Mouse (Mus musculus): ENCODE data around the gene Smad3. TPM values are rescaled to one million over a fixed set of nuclear protein-coding genes. Genes with fewer than 3 reads are reported as not detected.

Smad3 gene
- polyA plus RNA-seq, 1 experiment from 2014 or later, result 2.7 TPM

DNA sequence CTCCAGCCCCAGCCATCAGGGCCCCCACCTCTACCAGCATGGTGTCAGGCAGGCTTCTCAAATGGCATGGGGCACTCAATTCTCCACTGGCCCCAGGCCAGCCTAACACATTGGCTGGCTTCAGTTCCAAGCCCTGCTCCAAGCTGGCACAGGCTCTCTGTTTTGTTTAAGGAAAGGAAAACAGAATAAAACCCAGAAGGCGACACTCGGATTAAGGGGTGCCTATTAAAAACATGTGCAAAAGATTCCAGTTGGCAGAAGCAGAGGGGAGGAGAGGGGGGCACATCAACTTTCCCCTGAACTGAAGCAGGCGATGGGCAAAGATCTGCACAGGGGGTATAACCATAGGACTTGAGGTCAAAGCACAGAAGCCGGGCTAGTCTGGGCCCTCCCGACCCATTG lies 98.8 kb downstream of the Smad3 start:
- Histone ChIP-seq H3K27ac (no peak overlapping the region), H3K4me3 (replicated peaks) (no peak overlapping the region), H3K9ac (no peak overlapping the region), H3K4me2 (no peak overlapping the region), H3K9me3 (replicated peaks) (no peaks in the 10 kb centered on the region), H3K4me1 (replicated peaks) (peaks cover 9% of the 10 kb centered on the region; the same call in 1 of the 2 replicates), H3K36me3 (peaks cover 30% of the 10 kb centered on the region), H3K27me3 (no peaks in the 10 kb centered on the region)
- DNase-seq, result no peak
- WGBS (ENCODE audit: insufficient replicate concordance), result 76% methylated on average over 5 of the region's 5 CpGs
- no peak for ATAC-seq (ENCODE audit: low read depth)

DNA sequence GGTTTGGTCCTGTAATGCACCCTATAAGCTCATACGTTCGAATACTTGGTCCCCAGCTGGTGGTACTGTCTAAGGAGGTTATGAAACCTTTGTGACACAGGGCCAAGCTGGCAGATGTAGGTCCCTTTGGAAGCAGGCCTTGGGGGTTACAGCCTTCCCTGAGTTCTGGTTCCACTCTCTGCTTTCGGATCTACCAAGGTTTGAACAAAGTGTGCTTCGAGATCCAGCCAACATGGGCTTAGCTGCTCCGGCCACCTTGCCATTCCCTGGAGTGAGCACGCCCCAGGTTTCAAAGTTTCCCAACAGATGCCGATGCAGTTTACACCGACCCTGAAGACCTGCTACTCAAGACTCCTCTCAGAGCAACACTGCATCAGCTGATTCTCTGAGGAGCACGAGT lies 99.4 kb downstream of the Smad3 start:
- Histone ChIP-seq H3K4me2 (no peak overlapping the region), H3K4me3 (replicated peaks) (no peak overlapping the region), H3K27ac (no peak overlapping the region), H3K9ac (no peak overlapping the region), H3K36me3 (peaks cover 28% of the 10 kb centered on the region), H3K4me1 (replicated peaks) (peaks cover 8% of the 10 kb centered on the region; the same call in 1 of the 2 replicates), H3K9me3 (replicated peaks) (no peaks in the 10 kb centered on the region), H3K27me3 (no peaks in the 10 kb centered on the region)
- DNase-seq (no peak), ATAC-seq (ENCODE audit: low read depth) (no peak)
- WGBS (ENCODE audit: insufficient replicate concordance), result 80% methylated on average over 9 of the region's 9 CpGs

DNA sequence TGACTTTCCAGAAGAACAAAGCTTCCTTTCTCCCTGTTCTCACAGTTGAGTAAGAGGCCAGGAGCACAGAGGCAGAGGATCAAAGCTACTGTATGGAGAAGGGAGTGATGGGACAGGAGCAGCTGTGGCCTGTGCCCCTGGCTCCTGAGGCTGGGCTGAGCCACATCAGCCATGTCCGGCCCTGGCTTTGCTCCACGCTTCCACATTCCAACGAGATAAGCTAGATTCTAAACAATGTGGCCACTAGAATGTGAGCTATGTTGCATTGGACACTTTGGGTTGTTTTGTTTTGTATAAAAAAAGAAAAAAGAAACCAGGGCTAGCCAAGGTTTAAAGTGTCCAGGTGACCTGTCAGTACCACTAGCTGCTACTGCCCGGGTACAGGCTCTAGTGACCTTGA lies 100.6 kb downstream of the Smad3 start:
- ATAC-seq (ENCODE audit: low read depth), result no peak
- no peaks in the 10 kb centered on the region for H3K4me1 ChIP-seq (replicated peaks)
- H3K4me2 ChIP-seq, result no peak overlapping the region
- peaks cover 30% of the 10 kb centered on the region for H3K36me3 ChIP-seq
- H3K4me3 ChIP-seq (replicated peaks), result no peak overlapping the region
- no peak overlapping the region for H3K27ac ChIP-seq
- no peaks in the 10 kb centered on the region for H3K27me3 ChIP-seq
- 65% methylated on average over 4 of the region's 4 CpGs for WGBS (ENCODE audit: insufficient replicate concordance)
- H3K9ac ChIP-seq, result no peak overlapping the region
- no peak for DNase-seq
- no peaks in the 10 kb centered on the region for H3K9me3 ChIP-seq (replicated peaks)

DNA sequence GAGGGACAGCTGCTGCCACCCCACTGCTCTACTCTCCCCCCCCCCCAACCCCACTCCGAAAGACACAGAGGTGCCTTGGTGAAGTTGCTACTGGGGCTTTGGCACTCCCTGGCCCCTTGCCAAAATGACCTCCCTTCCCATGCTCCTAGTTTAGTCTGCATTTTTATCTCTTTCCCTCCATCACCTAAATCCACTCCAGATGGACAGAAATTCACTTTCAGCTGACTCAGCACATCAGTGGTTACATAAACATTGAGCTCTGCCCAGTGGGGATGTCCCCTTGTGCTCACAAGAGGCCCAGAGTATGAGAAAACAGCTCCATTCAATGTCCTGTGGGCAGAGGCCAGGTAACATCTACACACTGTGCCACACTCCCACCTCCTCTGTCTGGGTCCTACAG lies 102.7 kb downstream of the Smad3 start:
- Histone ChIP-seq H3K4me2 (no peak overlapping the region), H3K27me3 (no peaks in the 10 kb centered on the region), H3K27ac (no peak overlapping the region), H3K4me1 (replicated peaks) (no peaks in the 10 kb centered on the region), H3K4me3 (replicated peaks) (no peak overlapping the region), H3K9ac (no peak overlapping the region), H3K9me3 (replicated peaks) (no peaks in the 10 kb centered on the region), H3K36me3 (peaks cover 26% of the 10 kb centered on the region)
- DNase-seq (no peak), ATAC-seq (ENCODE audit: low read depth) (no peak)
- 83% methylated on average over 1 of the region's 1 CpGs for WGBS (ENCODE audit: insufficient replicate concordance)

DNA sequence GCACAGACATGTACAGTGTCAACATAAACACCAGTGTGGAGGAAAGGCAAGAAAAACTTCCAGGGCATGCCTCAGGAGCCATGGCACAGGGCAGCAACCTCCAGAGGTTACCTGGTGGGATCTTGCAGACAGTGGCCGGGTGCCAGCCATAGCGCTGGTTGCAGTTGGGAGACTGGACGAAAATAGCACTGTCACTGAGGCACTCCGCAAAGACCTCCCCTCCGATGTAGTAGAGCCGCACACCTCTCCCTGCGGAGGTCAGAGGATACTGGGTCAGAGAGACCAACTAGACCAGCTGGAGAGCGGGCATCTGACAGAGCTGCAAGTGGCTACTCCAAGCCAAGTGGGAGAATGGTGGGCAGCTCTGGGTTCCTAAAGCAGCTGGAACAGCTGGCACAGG lies 103.2 kb downstream of the Smad3 start:
- H3K4me1 ChIP-seq (replicated peaks), result no peaks in the 10 kb centered on the region
- peaks cover 31% of the 10 kb centered on the region for H3K36me3 ChIP-seq
- ATAC-seq (ENCODE audit: low read depth) (no peak), DNase-seq (no peak)
- H3K27ac ChIP-seq, result no peak overlapping the region
- no peak overlapping the region for H3K9ac ChIP-seq
- H3K27me3 ChIP-seq, result no peaks in the 10 kb centered on the region
- no peaks in the 10 kb centered on the region for H3K9me3 ChIP-seq (replicated peaks)
- no peak overlapping the region for H3K4me2 ChIP-seq
- H3K4me3 ChIP-seq (replicated peaks), result no peak overlapping the region
- WGBS (ENCODE audit: insufficient replicate concordance), result 90% methylated on average over 8 of the region's 8 CpGs

DNA sequence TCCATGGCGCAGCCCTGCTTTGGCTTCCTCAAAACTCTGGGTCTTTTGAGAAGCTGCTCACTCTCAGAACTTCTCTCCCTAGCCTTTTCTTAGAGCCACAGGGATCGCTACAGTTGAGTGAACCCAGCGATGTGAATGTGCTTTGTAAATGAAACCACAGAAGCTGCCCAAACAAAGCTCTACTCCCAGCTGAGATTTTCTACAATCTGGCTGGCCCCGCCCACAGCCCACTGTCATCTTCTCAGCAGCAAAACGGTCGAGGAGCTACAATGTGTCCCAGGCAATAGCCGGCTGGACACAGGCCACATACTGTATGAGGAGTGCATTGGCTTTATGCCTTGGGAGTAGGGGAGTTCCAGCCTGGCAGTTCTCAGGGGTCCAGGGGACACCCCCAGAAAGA lies 104.1 kb downstream of the Smad3 start:
- Histone ChIP-seq H3K4me1 (replicated peaks) (no peaks in the 10 kb centered on the region), H3K4me3 (replicated peaks) (no peak overlapping the region), H3K9ac (no peak overlapping the region), H3K36me3 (peaks cover 38% of the 10 kb centered on the region), H3K27me3 (no peaks in the 10 kb centered on the region), H3K27ac (no peak overlapping the region), H3K9me3 (replicated peaks) (no peaks in the 10 kb centered on the region), H3K4me2 (no peak overlapping the region)
- ATAC-seq (ENCODE audit: low read depth), result no peak
- DNase-seq, result no peak
- WGBS (ENCODE audit: insufficient replicate concordance), result 61% methylated on average over 7 of the region's 7 CpGs

DNA sequence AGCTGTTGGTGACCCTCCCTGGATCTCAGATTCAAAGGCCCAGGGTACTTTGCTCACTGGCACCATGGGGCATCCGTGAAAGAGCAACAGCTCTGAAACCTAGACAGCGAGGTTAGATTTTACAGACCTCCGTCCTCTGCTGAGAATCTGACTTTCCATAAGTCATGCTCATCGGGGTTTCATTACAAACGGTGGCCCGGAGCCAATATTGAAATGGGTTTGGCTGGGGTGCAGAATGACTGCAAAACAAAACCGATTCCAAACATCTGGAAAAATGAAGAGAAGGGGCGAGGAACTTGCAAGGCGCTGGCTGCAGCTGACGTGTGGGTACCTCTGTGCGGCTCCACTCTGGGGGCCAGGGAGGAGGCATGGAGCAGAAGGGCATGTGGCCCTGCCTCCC lies 106.2 kb downstream of the Smad3 start:
- no peak overlapping the region for H3K4me3 ChIP-seq (replicated peaks)
- WGBS (ENCODE audit: insufficient replicate concordance), result 80% methylated on average over 11 of the region's 11 CpGs

DNA sequence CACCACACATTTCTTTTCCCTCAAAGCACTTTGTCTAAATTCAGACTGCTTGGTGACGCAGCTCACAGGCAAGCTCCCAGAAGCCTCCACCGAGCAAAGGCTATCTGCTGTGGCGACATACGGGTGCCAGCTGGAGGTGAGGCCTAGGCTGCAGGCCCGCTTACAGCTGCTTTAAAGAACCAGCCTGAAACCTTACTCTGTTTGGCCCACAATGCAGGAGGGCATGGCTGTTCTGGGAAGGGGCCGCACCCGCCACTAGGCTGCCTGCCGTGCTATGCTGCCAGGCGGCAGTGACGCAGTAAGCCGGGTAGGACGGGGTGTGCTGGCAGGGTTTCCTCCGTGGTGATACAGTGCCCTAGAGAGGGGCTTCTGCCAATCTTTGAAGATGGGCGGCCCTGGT lies 106.9 kb downstream of the Smad3 start:
- no peak overlapping the region for H3K4me2 ChIP-seq
- no peak overlapping the region for H3K27ac ChIP-seq
- ATAC-seq (ENCODE audit: low read depth), result no peak
- H3K9me3 ChIP-seq (replicated peaks), result no peaks in the 10 kb centered on the region
- peaks cover 46% of the 10 kb centered on the region for H3K36me3 ChIP-seq
- H3K4me1 ChIP-seq (replicated peaks), result no peaks in the 10 kb centered on the region
- WGBS (ENCODE audit: insufficient replicate concordance), result 89% methylated on average over 14 of the region's 14 CpGs
- no peak for DNase-seq
- H3K27me3 ChIP-seq, result no peaks in the 10 kb centered on the region
- no peak overlapping the region for H3K4me3 ChIP-seq (replicated peaks)
- H3K9ac ChIP-seq, result no peak overlapping the region

More for the DNA sequence above, 106.2 kb downstream of the Smad3 start:
- H3K27me3 ChIP-seq, result no peaks in the 10 kb centered on the region
- no peaks in the 10 kb centered on the region for H3K4me1 ChIP-seq (replicated peaks)
- H3K36me3 ChIP-seq, result peaks cover 46% of the 10 kb centered on the region
- no peak overlapping the region for H3K9ac ChIP-seq
- DNase-seq (no peak), ATAC-seq (ENCODE audit: low read depth) (no peak)
- H3K4me2 ChIP-seq, result no peak overlapping the region
- H3K9me3 ChIP-seq (replicated peaks), result no peaks in the 10 kb centered on the region
- H3K27ac ChIP-seq, result no peak overlapping the region

DNA sequence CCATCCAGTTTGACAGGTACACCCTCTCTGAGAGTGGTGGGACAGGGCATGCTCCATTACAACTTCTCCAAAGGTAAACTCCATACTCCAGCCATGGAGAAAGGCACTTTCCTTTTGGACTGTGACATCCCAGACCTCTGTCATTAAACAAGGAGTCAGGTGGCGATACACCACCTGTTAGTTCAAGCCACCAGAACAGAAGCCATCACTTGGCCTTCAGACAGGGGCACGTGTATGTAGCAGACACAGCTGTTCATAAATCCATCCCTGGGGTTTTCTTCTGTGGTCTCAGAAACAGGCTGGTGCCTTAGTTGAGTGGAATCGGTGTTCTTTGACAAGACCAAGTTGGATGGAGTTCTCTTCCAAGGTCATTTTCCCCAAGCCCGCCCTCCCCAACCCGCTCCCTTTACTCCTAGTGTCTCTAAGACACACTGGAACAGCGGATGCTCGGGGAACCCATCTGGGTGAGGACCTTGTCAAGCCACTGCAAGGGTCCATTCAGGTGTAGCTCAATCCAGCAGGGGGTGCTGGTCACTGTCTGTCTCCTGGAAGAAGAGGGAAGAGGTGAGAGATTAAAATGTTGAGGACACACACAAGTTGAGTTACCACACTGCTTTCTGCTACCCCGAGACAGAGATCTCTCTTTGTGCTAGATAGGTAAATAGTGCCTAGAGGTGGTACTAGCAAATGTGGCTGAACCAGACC lies 107.8 kb downstream of the Smad3 start:
- WGBS (ENCODE audit: insufficient replicate concordance), result 79% methylated on average over 8 of the region's 8 CpGs
- H3K27ac ChIP-seq, result no peak overlapping the region
- no peak for DNase-seq
- ATAC-seq (ENCODE audit: low read depth), result no peak
- no peak overlapping the region for H3K4me2 ChIP-seq
- 0 out of 2 replicates have a peak, but pooled peaks cover 6% of the 10 kb centered on the region for H3K4me1 ChIP-seq (replicated peaks)
- peaks cover 42% of the 10 kb centered on the region for H3K36me3 ChIP-seq
- H3K9ac ChIP-seq, result no peak overlapping the region
- no peaks in the 10 kb centered on the region for H3K27me3 ChIP-seq
- H3K9me3 ChIP-seq (replicated peaks), result no peaks in the 10 kb centered on the region
- H3K4me3 ChIP-seq (replicated peaks), result no peak overlapping the region

DNA sequence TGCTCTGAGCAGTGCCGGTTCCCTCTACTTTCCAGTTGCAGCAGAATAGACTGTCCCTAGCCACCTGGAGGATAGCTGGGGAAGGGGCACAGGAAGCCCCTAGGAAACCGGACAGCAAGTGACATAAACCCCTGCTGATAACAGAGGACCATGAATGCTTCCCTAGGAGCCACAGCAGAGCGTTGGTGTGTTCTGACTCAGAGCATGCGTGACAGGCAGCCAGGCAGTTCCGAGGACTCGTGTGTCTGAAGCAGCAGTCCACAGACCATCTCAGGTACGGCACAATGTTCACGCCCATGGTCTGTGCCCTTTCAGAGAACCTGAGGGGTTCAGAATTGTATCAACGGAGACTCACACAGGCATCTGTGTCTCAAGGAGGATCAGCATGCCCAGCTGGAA lies 109.3 kb downstream of the Smad3 start:
- WGBS (ENCODE audit: insufficient replicate concordance), result 72% methylated on average over 9 of the region's 9 CpGs
- no peaks in the 10 kb centered on the region for H3K27me3 ChIP-seq
- H3K27ac ChIP-seq, result no peak overlapping the region
- no peak for DNase-seq
- ATAC-seq (ENCODE audit: low read depth), result no peak
- 0 out of 2 replicates have a peak, but pooled peaks cover 7% of the 10 kb centered on the region for H3K4me1 ChIP-seq (replicated peaks)
- no peak overlapping the region for H3K4me2 ChIP-seq
- no peak overlapping the region for H3K9ac ChIP-seq
- H3K4me3 ChIP-seq (replicated peaks), result no peak overlapping the region
- peaks cover 55% of the 10 kb centered on the region for H3K36me3 ChIP-seq
- no peaks in the 10 kb centered on the region for H3K9me3 ChIP-seq (replicated peaks)

DNA sequence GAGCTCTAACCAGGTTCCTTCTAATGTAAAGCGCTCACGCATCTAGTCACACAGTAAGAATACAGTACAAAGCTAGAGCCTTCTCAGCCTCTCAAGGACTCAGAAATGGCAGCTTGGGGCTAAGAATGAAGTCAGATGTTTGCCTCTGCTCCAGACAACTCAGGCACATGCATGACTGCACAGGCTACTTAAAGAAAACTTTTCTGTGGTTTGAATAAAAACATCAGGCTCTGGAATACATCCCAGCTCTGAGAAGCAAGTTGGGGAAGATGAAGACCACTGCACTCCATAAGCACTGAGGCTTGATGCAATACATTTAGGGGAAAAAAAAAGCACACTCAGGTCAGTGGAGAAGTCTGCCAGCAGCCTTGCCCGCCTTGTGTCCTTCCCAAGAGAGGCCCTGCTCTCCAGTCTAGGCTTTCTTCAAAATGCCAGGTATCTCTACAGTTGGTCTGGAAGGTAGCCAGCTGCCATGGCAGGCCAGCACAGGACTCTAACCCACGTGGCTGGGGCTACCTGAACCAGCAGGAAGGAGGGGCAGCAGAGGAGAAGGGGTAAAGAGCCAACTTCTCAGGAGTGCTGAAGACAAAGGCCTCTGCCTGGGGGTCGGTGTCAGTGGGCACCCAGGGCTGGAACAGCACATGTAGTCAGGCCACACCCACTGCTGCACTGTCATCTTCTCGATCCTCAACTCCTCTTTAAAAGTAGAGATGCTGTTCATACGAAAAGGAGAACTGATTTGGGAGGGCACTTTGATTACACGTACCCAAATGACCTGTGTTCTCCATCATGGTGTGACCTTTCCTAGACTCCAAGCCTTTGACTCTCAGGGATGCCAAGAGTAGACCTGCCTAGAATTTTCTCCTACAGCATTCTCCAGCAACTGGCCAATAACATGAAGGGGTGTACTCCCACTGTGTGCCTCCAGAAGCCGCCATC lies 109.9 kb downstream of the Smad3 start:
- H3K27ac ChIP-seq, result no peak overlapping the region
- WGBS (ENCODE audit: insufficient replicate concordance), result 64% methylated on average over 9 of the region's 9 CpGs
- H3K36me3 ChIP-seq, result peaks cover 52% of the 10 kb centered on the region
- H3K4me1 ChIP-seq (replicated peaks), result 0 out of 2 replicates have a peak, but pooled peaks cover 7% of the 10 kb centered on the region
- DNase-seq, result no peak
- H3K9me3 ChIP-seq (replicated peaks), result no peaks in the 10 kb centered on the region
- no peaks in the 10 kb centered on the region for H3K27me3 ChIP-seq
- no peak for ATAC-seq (ENCODE audit: low read depth)
- H3K4me3 ChIP-seq (replicated peaks), result no peak overlapping the region
- no peak overlapping the region for H3K9ac ChIP-seq
- H3K4me2 ChIP-seq, result no peak overlapping the region

All from liver, embryonic 13.5 days (tissue).